Mouse (Mus musculus) hindbrain, embryonic 12.5 days (tissue): ENCODE measurements around the gene Osbpl10. TPM values are rescaled to one million over a fixed set of nuclear protein-coding genes. Genes with fewer than 3 reads are reported as not detected.

Source experiments
- ATAC-seq: fragments of 200-750 bp; cut with Nextera tagmentation; 2 replicates; pipeline ENCODE4 v1.8.0; 2017; ENCODE audit warnings: moderate TSS enrichment; ENCODE audit not compliant: low FRiP score
- H3K27ac ChIP-seq: fragments of 300-500 bp; sonication (generic); 2 replicates; pipeline ENCODE4 v1.5.1; 2016; ENCODE audit warnings: mild to moderate bottlenecking
- H3K27me3 ChIP-seq: fragments of 300-500 bp; sonication (generic); 2 replicates; pipeline ENCODE4 v1.6.1; 2016; ENCODE audit warnings: mild to moderate bottlenecking
- H3K36me3 ChIP-seq: fragments of 300-500 bp; sonication (generic); 2 replicates; pipeline ENCODE4 v1.6.1; 2016; ENCODE audit warnings: mild to moderate bottlenecking
- H3K4me1 ChIP-seq: fragments of 300-500 bp; sonication (generic); 2 replicates; pipeline ENCODE4 v1.6.1; 2016
- H3K4me2 ChIP-seq: fragments of 300-500 bp; sonication (generic); replicated peaks from 2 replicates; pipeline ENCODE4 v1.6.1; 2016; ENCODE audit warnings: mild to moderate bottlenecking
- H3K4me3 ChIP-seq: fragments of 300-500 bp; sonication (generic); 2 replicates; pipeline ENCODE4 v1.5.1; 2016; ENCODE audit warnings: mild to moderate bottlenecking
- H3K9ac ChIP-seq: fragments of 300-500 bp; sonication (generic); 2 replicates; pipeline ENCODE4 v1.6.1; 2016; ENCODE audit warnings: mild to moderate bottlenecking, moderate library complexity
- H3K9me3 ChIP-seq: fragments of 300-500 bp; sonication (generic); replicated peaks from 2 replicates; pipeline ENCODE4 v1.6.1; 2016; ENCODE audit warnings: mild to moderate bottlenecking
- WGBS: fragments of 180-500 bp; shearing (Covaris S2); methylation state at CpG from one replicate; pipeline ENCODE4 v1.1.7; 2016; 5-methylcytosine and 5-hydroxymethylcytosine counted together
- polyA plus RNA-seq: library from polyadenylated mRNA; unstranded; fragments of >200 nt; fragmentation: Nextera tagmentation; extraction: Ambion mirVana; gene quantifications from 2 replicates; pipeline ENCODE4 v1.2.1, GENCODE M21; 2016

Osbpl10 gene
- polyA plus RNA-seq, 1 experiment from 2014 or later: 3.3 TPM

- H3K4me1 ChIP-seq: peaks cover 4% of the 10 kb centered on the region; the same call in 1 of the 2 replicates
- H3K36me3 ChIP-seq: no peaks in the 10 kb centered on the region
- no peaks in the 10 kb centered on the region; the same call in 1 of the 2 replicates for H3K27me3 ChIP-seq
- no peak for ATAC-seq
- 91% methylated on average over 15 of the region's 15 CpGs for WGBS
- H3K4me3 ChIP-seq: no peak overlapping the region
- no peak overlapping the region for H3K9ac ChIP-seq
- no peak overlapping the region for H3K27ac ChIP-seq
- no peaks in the 10 kb centered on the region for H3K9me3 ChIP-seq
- H3K4me2 ChIP-seq: no peak overlapping the region
Observed at GRCm38 (mm10) chr9:115200166-115200862, 221.9 kb downstream of the Osbpl10 start.

GRCm38 (mm10) chr9:115201264-115201663, 222.9 kb downstream of the Osbpl10 start:
- Histone ChIP-seq H3K4me2 (no peak overlapping the region), H3K9me3 (no peaks in the 10 kb centered on the region), H3K27me3 (no peaks in the 10 kb centered on the region; the same call in 1 of the 2 replicates), H3K27ac (no peak overlapping the region), H3K4me1 (peaks cover 9% of the 10 kb centered on the region; the same call in 1 of the 2 replicates), H3K4me3 (no peak overlapping the region), H3K36me3 (no peaks in the 10 kb centered on the region), H3K9ac (no peak overlapping the region)
- no peak for ATAC-seq
- WGBS: 88% methylated on average over 6 of the region's 6 CpGs

GRCm38 (mm10) chr9:115203136-115203535, 224.8 kb downstream of the Osbpl10 start:
- Histone ChIP-seq H3K9ac (no peak overlapping the region), H3K27me3 (no peaks in the 10 kb centered on the region; the same call in 1 of the 2 replicates), H3K4me3 (no peak overlapping the region), H3K4me1 (peaks cover 9% of the 10 kb centered on the region; the same call in 1 of the 2 replicates), H3K9me3 (no peaks in the 10 kb centered on the region), H3K36me3 (no peaks in the 10 kb centered on the region), H3K4me2 (no peak overlapping the region), H3K27ac (no peak overlapping the region)
- 52% methylated on average over 6 of the region's 6 CpGs for WGBS
- ATAC-seq: no peak

- WGBS: 14% methylated on average over 6 of the region's 6 CpGs
- no peak for ATAC-seq
Observed at GRCm38 (mm10) chr9:115205491-115205890, 227.1 kb downstream of the Osbpl10 start.

GRCm38 (mm10) chr9:115206219-115206618, 227.8 kb downstream of the Osbpl10 start:
- Histone ChIP-seq H3K9me3 (no peaks in the 10 kb centered on the region), H3K27me3 (no peaks in the 10 kb centered on the region; the same call in 1 of the 2 replicates), H3K4me2 (no peak overlapping the region), H3K27ac (no peak overlapping the region), H3K9ac (no peak overlapping the region), H3K36me3 (no peaks in the 10 kb centered on the region), H3K4me1 (peaks cover 9% of the 10 kb centered on the region; the same call in 1 of the 2 replicates), H3K4me3 (no peak overlapping the region)
- WGBS: 75% methylated on average over 5 of the region's 5 CpGs
- ATAC-seq: no peak

More at GRCm38 (mm10) chr9:115205491-115205890, 227.1 kb downstream of the Osbpl10 start:
- Histone ChIP-seq H3K27ac (no peak overlapping the region), H3K4me1 (peaks cover 9% of the 10 kb centered on the region; the same call in 1 of the 2 replicates), H3K4me3 (no peak overlapping the region), H3K9me3 (no peaks in the 10 kb centered on the region), H3K36me3 (no peaks in the 10 kb centered on the region), H3K4me2 (0 out of 2 replicates have a peak overlapping the region, but pooled peaks have one; percentile 13), H3K27me3 (no peaks in the 10 kb centered on the region; the same call in 1 of the 2 replicates), H3K9ac (no peak overlapping the region)

- no peak for ATAC-seq
- WGBS: 77% methylated on average over 7 of the region's 7 CpGs
Observed at GRCm38 (mm10) chr9:115209737-115210136, 231.4 kb downstream of the Osbpl10 start.

GRCm38 (mm10) chr9:115210535-115210934, 232.2 kb downstream of the Osbpl10 start:
- 90% methylated on average over 12 of the region's 12 CpGs for WGBS
- no peak for ATAC-seq

More at GRCm38 (mm10) chr9:115209737-115210136, 231.4 kb downstream of the Osbpl10 start:
- peaks cover 9% of the 10 kb centered on the region; the same call in 1 of the 2 replicates for H3K4me1 ChIP-seq
- H3K4me3 ChIP-seq: no peak overlapping the region
- H3K36me3 ChIP-seq: no peaks in the 10 kb centered on the region
- no peak overlapping the region for H3K27ac ChIP-seq
- H3K27me3 ChIP-seq: no peaks in the 10 kb centered on the region; the same call in 1 of the 2 replicates
- H3K9ac ChIP-seq: no peak overlapping the region
- no peak overlapping the region for H3K4me2 ChIP-seq
- H3K9me3 ChIP-seq: no peaks in the 10 kb centered on the region

GRCm38 (mm10) chr9:115213755-115214264, 235.4 kb downstream of the Osbpl10 start:
- Histone ChIP-seq H3K27ac (no peak overlapping the region), H3K4me1 (peaks cover 20% of the 10 kb centered on the region), H3K9me3 (no peaks in the 10 kb centered on the region), H3K9ac (no peak overlapping the region), H3K4me3 (no peak overlapping the region), H3K27me3 (no peaks in the 10 kb centered on the region), H3K36me3 (no peaks in the 10 kb centered on the region), H3K4me2 (no peak overlapping the region)
- no peak for ATAC-seq
- 87% methylated on average over 5 of the region's 5 CpGs for WGBS

More at GRCm38 (mm10) chr9:115210535-115210934, 232.2 kb downstream of the Osbpl10 start:
- peaks cover 12% of the 10 kb centered on the region; the same call in 1 of the 2 replicates for H3K4me1 ChIP-seq
- H3K27me3 ChIP-seq: no peaks in the 10 kb centered on the region
- H3K27ac ChIP-seq: no peak overlapping the region
- H3K9me3 ChIP-seq: no peaks in the 10 kb centered on the region
- H3K4me3 ChIP-seq: no peak overlapping the region
- H3K9ac ChIP-seq: no peak overlapping the region
- H3K4me2 ChIP-seq: no peak overlapping the region
- H3K36me3 ChIP-seq: no peaks in the 10 kb centered on the region

- Histone ChIP-seq H3K9ac (no peak overlapping the region; the same call in 1 of the 2 replicates), H3K27me3 (no peaks in the 10 kb centered on the region), H3K9me3 (no peaks in the 10 kb centered on the region), H3K4me2 (no peak overlapping the region), H3K4me3 (no peak overlapping the region), H3K27ac (no peak overlapping the region), H3K4me1 (peaks cover 20% of the 10 kb centered on the region), H3K36me3 (no peaks in the 10 kb centered on the region)
- no peak for ATAC-seq
- 26% methylated on average over 7 of the region's 7 CpGs for WGBS
Observed at GRCm38 (mm10) chr9:115214572-115215571, 236.5 kb downstream of the Osbpl10 start.

GRCm38 (mm10) chr9:115215830-115216701, 237.7 kb downstream of the Osbpl10 start:
- Histone ChIP-seq H3K27ac (no peak overlapping the region), H3K4me2 (peak overlapping the region; percentile 24; the same call in 1 of the 2 replicates), H3K27me3 (no peaks in the 10 kb centered on the region), H3K9ac (no peak overlapping the region), H3K4me3 (no peak overlapping the region), H3K9me3 (no peaks in the 10 kb centered on the region), H3K4me1 (peaks cover 20% of the 10 kb centered on the region), H3K36me3 (no peaks in the 10 kb centered on the region)
- ATAC-seq: peak; percentile 70
- WGBS: 28% methylated on average over 21 of the region's 21 CpGs

GRCm38 (mm10) chr9:115217984-115218383, 239.6 kb downstream of the Osbpl10 start:
- H3K4me3 ChIP-seq: no peak overlapping the region
- no peaks in the 10 kb centered on the region for H3K27me3 ChIP-seq
- no peaks in the 10 kb centered on the region for H3K36me3 ChIP-seq
- WGBS: 26% methylated on average over 9 of the region's 9 CpGs
- H3K9me3 ChIP-seq: no peaks in the 10 kb centered on the region
- H3K4me2 ChIP-seq: no peak overlapping the region
- H3K27ac ChIP-seq: no peak overlapping the region
- no peak for ATAC-seq
- no peak overlapping the region for H3K9ac ChIP-seq
- H3K4me1 ChIP-seq: peaks cover 20% of the 10 kb centered on the region
